Mouse (Mus musculus) adrenal gland, postnatal 0 days (tissue): ENCODE data around the gene Vmn2r110. TPM values are rescaled to one million over a fixed set of nuclear protein-coding genes. Genes with fewer than 3 reads are reported as not detected.

ENCODE experiments used
- polyA plus RNA-seq: library from polyadenylated mRNA; unstranded; fragments of >200 nt; fragmentation: Nextera tagmentation; extraction: Ambion mirVana; gene quantifications from 2 replicates; pipeline ENCODE4 v1.2.1, GENCODE M21; 2015

The Vmn2r110 gene
- 0.01 TPM in 1 of 2 replicates, not detected in the other for polyA plus RNA-seq

GRCm38 (mm10) chr17:20596323-20596722 is at the start of gene Vmn2r110:
TSS of gene Vmn2r110 (minus strand) at chr17:20596423.

GRCm38 (mm10) chr17:20624777-20625176 is 28.6 kb upstream of the Vmn2r110 start, which contains the start of gene Fpr-rs3:
TSS of gene Fpr-rs3 (minus strand) at chr17:20624877.

GRCm38 (mm10) chr17:20564656-20565055 is 31.6 kb downstream of the Vmn2r110 start, which contains the start of gene Vmn2r109:
TSS of gene Vmn2r109 (minus strand) at chr17:20564756.

Other genes with a start within 250 kb of the Vmn2r110 start
- not detected in 2 replicates for gene Vmn1r224, start 182.3 kb downstream of the Vmn2r110 start, polyA plus RNA-seq
- gene Vmn2r108, start 115.1 kb downstream of the Vmn2r110 start, polyA plus RNA-seq: not detected in 2 replicates
- not detected in 2 replicates for gene Vmn1r225, start 98.3 kb downstream of the Vmn2r110 start, polyA plus RNA-seq
- not detected in 2 replicates for gene Vmn2r109, start 31.7 kb downstream of the Vmn2r110 start, polyA plus RNA-seq
- gene Fpr-rs3, start 28.5 kb upstream of the Vmn2r110 start, polyA plus RNA-seq: not detected in 2 replicates
- not detected in 2 replicates for gene Vmn1r226, start 86.4 kb upstream of the Vmn2r110 start, polyA plus RNA-seq
- gene Vmn1r227, start 133.4 kb upstream of the Vmn2r110 start, polyA plus RNA-seq: not detected in 2 replicates
- gene Vmn1r228, start 189.7 kb upstream of the Vmn2r110 start, polyA plus RNA-seq: not detected in 2 replicates
- not detected in 2 replicates for gene Vmn1r229, start 215.1 kb upstream of the Vmn2r110 start, polyA plus RNA-seq
- gene Vmn1r230, start 244.0 kb upstream of the Vmn2r110 start, polyA plus RNA-seq: not detected in 2 replicates